Mouse (Mus musculus): ENCODE data around the gene Rab5a.

GRCm38 (mm10) chr17:53554088-53554487, 75.1 kb downstream of the Rab5a start:
- TF ChIP-seq EP300 (IDR thresholded peaks at IDR 0.05; ENCODE audit: insufficient read depth, low read depth, low read length), result no peak
- TF ChIP-seq CTCF (IDR thresholded peaks at IDR 0.05), result peak; percentile 60

Measured in heart, adult 2 months (tissue).